Mouse (Mus musculus) olfactory bulb, adult 2 months (tissue): ENCODE measurements at regions not wholly inside any gene's neighbourhood (a gene's known extent, or its start where the extent isn't known, plus 50 kb on each side); places are given as distances from the start of the nearest gene placed in this dataset.

Experiments used
- H3K27ac ChIP-seq: fragments of 200-500 bp; 2 replicates; pipeline ENCODE4 v1.5.1; 2012; ENCODE audit warnings: low read depth, low read length; ENCODE audit not compliant: insufficient read depth
- H3K4me1 ChIP-seq: fragments of 200-500 bp; 2 replicates; pipeline ENCODE4 v1.6.1; 2012; ENCODE audit warnings: low read length; ENCODE audit not compliant: control insufficient read depth, insufficient read depth
- H3K4me3 ChIP-seq: fragments of 200-500 bp; 2 replicates; pipeline ENCODE4 v1.5.1; 2012; ENCODE audit warnings: mild to moderate bottlenecking, low read depth, low read length, moderate library complexity; ENCODE audit not compliant: insufficient read depth
- CTCF ChIP-seq: fragments of 200-500 bp; IDR thresholded peaks from 2 replicates; pipeline ENCODE4 v1.5.1; 2012; ENCODE audit warnings: low read depth, mild to moderate bottlenecking, low read length, moderate library complexity; ENCODE audit not compliant: insufficient read depth
- POLR2A ChIP-seq: fragments of 200-500 bp; IDR thresholded peaks from 2 replicates; pipeline ENCODE4 v1.6.1; 2012; ENCODE audit warnings: mild to moderate bottlenecking, low read depth, low read length, moderate library complexity; ENCODE audit not compliant: insufficient read depth
- WGBS: fragments of 180-500 bp; shearing (Covaris S2); methylation state at CpG from one replicate; pipeline ENCODE4 v1.1.7; 2018; 5-methylcytosine and 5-hydroxymethylcytosine counted together

GRCm38 (mm10) chr14:58656212-58656934, 486.3 kb downstream of the 1700129C05Rik start:
- 67% methylated on average over 4 of the region's 4 CpGs for WGBS
- no peak overlapping the region for H3K27ac ChIP-seq
- H3K4me3 ChIP-seq = no peak overlapping the region
- TF ChIP-seq CTCF = no peak
- H3K4me1 ChIP-seq = no peaks in the 10 kb centered on the region

- Histone ChIP-seq H3K27ac (no peak overlapping the region), H3K4me1 (no peaks in the 10 kb centered on the region), H3K4me3 (no peak overlapping the region)
- 85% methylated on average over 1 of the region's 1 CpGs for WGBS
- TF ChIP-seq POLR2A (no peak), CTCF (no peak)
These were observed 489.7 kb downstream of the 1700129C05Rik start for GRCm38 (mm10) chr14:58653026-58653425.

GRCm38 (mm10) chr14:58652004-58652403, 490.7 kb downstream of the 1700129C05Rik start:
- H3K4me3 ChIP-seq = no peak overlapping the region
- 80% methylated on average over 3 of the region's 3 CpGs for WGBS
- H3K4me1 ChIP-seq = no peaks in the 10 kb centered on the region
- no peak for TF ChIP-seq CTCF
- no peak for TF ChIP-seq POLR2A
- no peak overlapping the region for H3K27ac ChIP-seq

- no peak overlapping the region for H3K27ac ChIP-seq
- 62% methylated on average over 6 of the region's 6 CpGs for WGBS
- no peak for TF ChIP-seq POLR2A
- no peaks in the 10 kb centered on the region for H3K4me1 ChIP-seq
- no peak overlapping the region for H3K4me3 ChIP-seq
These were observed 491.5 kb downstream of the 1700129C05Rik start for GRCm38 (mm10) chr14:58651210-58651609.

GRCm38 (mm10) chr14:58638337-58638696, 504.4 kb downstream of the 1700129C05Rik start:
- no peak overlapping the region for H3K4me3 ChIP-seq
- 73% methylated on average over 7 of the region's 7 CpGs for WGBS
- H3K4me1 ChIP-seq = no peaks in the 10 kb centered on the region; the same call in 1 of the 2 replicates
- TF ChIP-seq CTCF (no peak), POLR2A (no peak)
- H3K27ac ChIP-seq = no peak overlapping the region

- TF ChIP-seq POLR2A = no peak
- no peak for TF ChIP-seq CTCF
- no peaks in the 10 kb centered on the region; the same call in 1 of the 2 replicates for H3K4me1 ChIP-seq
- no peak overlapping the region for H3K4me3 ChIP-seq
- H3K27ac ChIP-seq = no peak overlapping the region
- WGBS = 40% methylated on average over 13 of the region's 13 CpGs
These were observed 505.0 kb downstream of the 1700129C05Rik start for GRCm38 (mm10) chr14:58637405-58638336.

GRCm38 (mm10) chr14:58631221-58631620, 511.5 kb downstream of the 1700129C05Rik start:
- TF ChIP-seq POLR2A (no peak), CTCF (no peak)
- Histone ChIP-seq H3K27ac (no peak overlapping the region), H3K4me1 (no peaks in the 10 kb centered on the region), H3K4me3 (no peak overlapping the region)
- WGBS = 73% methylated on average over 9 of the region's 9 CpGs

GRCm38 (mm10) chr14:58628266-58628665, 514.4 kb downstream of the 1700129C05Rik start:
- no peak overlapping the region for H3K4me3 ChIP-seq
- H3K4me1 ChIP-seq = no peaks in the 10 kb centered on the region
- WGBS = 93% methylated on average over 2 of the region's 2 CpGs
- TF ChIP-seq CTCF (no peak), POLR2A (no peak)
- H3K27ac ChIP-seq = no peak overlapping the region

- H3K27ac ChIP-seq = no peak overlapping the region; the same call in 1 of the 2 replicates
- no peaks in the 10 kb centered on the region for H3K4me1 ChIP-seq
- WGBS = 85% methylated on average over 5 of the region's 5 CpGs
- TF ChIP-seq CTCF (no peak), POLR2A (no peak)
- no peak overlapping the region for H3K4me3 ChIP-seq
These were observed 516.0 kb downstream of the 1700129C05Rik start for GRCm38 (mm10) chr14:58626506-58627256.
